Mouse (Mus musculus) bone marrow, adult 2 months (tissue): ENCODE results near the gene Gm49373.

Source experiments
- CTCF ChIP-seq: fragments of 200-500 bp; IDR thresholded peaks from 2 replicates; pipeline ENCODE4 v1.5.1; 2011; ENCODE audit warnings: low read length, control low read depth; ENCODE audit not compliant: control insufficient read depth, insufficient read depth
- POLR2A ChIP-seq: fragments of 200-500 bp; IDR thresholded peaks from 2 replicates; pipeline ENCODE4 v1.6.1; 2011; ENCODE audit warnings: low read depth, mild to moderate bottlenecking, control low read depth, low read length, borderline replicate concordance; ENCODE audit not compliant: control insufficient read depth

DNA sequence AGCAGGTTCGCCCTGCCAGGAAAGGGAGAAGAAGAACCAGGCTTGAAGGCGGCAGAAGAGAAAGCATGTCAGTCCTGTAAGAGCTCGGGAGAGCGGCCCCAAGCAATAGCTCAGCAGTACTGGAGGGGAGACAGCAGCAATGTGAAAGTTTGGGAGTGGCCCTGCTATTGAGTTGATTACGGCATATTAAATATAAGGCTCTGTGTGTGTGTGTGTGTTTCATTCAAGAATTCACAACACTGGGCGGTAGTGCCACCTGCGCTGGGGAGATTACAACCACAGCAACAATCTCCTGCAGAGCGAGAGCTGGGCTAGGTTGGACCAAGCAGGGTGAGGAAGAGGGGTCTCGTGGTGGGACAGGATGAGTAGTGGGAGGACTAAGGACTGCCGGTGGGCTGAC, 21.3 kb downstream of the Gm49373 start:
- TF ChIP-seq CTCF, result no peak
- no peak for TF ChIP-seq POLR2A
